Mouse (Mus musculus): Measurements from ENCODE around the gene Teddm1b. TPM values are rescaled to one million over a fixed set of nuclear protein-coding genes. Genes with fewer than 3 reads are reported as not detected.

The Teddm1b gene
- polyA plus RNA-seq, 1 experiment from 2014 or later, result 0.31 TPM

DNA sequence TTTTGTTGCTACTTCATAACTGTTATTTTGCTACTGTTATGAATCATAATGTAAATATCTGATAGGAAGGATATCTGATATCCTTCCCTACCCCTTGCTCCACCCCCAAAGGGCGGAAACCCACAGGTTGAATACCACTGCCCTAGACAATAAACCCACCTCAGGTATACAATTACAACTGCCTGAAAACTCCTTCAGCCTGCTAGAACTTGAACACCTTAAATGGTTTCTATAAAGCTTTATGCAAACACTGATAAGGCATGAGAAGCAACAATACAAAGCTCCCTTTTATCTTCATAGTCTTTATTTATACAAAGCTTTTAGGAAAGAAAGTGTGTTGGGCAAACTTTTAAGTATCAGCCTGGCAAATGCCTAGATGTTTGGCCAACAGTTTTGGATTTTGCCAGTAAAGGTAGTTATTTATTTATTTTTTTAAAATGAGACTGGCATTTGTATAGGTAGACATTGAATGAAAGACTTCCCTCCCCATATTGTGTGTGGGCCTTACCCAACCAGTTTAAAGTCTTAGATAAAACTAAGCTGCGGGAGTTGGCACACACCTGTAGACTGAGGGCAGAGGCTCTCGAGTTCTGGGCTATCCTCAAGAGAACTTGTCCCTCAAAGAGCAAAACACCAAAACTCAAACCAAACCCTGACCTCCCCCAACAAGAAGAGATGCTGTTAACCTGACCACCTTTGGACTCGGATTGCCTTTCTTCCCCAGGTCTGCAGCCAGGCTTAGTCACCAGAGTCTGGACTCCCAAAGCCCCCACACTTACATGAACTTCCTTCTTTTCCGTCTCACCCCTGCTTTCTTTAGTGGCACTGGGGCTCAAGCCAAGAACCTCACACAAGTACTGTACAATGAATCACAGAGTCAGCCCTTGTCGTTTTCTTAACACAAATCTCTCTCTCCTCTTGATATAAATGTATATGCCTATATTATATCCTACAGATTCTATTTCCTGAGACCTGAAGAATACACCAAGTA, 50.5 kb downstream of the Teddm1b start:
- no peak for ATAC-seq (ENCODE audit: low FRiP score)
- DNase-seq (ENCODE audit: low spot score), result no peak
- Histone ChIP-seq H3K4me2 (replicated peaks; ENCODE audit: low read depth, low read length) (no peak overlapping the region), H3K36me3 (ENCODE audit: control insufficient read depth, insufficient read depth, low read length) (no peaks in the 10 kb centered on the region), H3K27ac (ENCODE audit: low read depth, low read length) (no peak overlapping the region), H3K9me3 (ENCODE audit: control insufficient read depth, low read length) (no peaks in the 10 kb centered on the region), H3K4me3 (ENCODE audit: low read depth, low read length) (no peak overlapping the region), H3K27me3 (ENCODE audit: control insufficient read depth, insufficient read depth, low read length) (no peaks in the 10 kb centered on the region), H3K9ac (ENCODE audit: low read depth, low read length) (no peak overlapping the region), H3K4me1 (replicated peaks; ENCODE audit: control insufficient read depth, insufficient read depth, low read length) (no peaks in the 10 kb centered on the region)
- WGBS, result 89% methylated on average over 6 of the region's 6 CpGs

Other genes with a start within 250 kb of the Teddm1b start
- 5.8 and 7.9 TPM in 2 replicates for gene Rgs8, start 221.3 kb upstream of the Teddm1b start, polyA plus RNA-seq (2014; fragmentation: Nextera tagmentation; extraction: Ambion mirVana)
- gene Rgs16, start 134.0 kb upstream of the Teddm1b start, polyA plus RNA-seq (2014; fragmentation: Nextera tagmentation; extraction: Ambion mirVana), result 7.8 and 11.0 TPM in 2 replicates
- 31.4 and 40.3 TPM in 2 replicates for gene Rnasel, start 124.9 kb upstream of the Teddm1b start, polyA plus RNA-seq (2014; fragmentation: Nextera tagmentation; extraction: Ambion mirVana)
- gene Rgsl1, start 30.2 kb upstream of the Teddm1b start, polyA plus RNA-seq (2014; fragmentation: Nextera tagmentation; extraction: Ambion mirVana), result 0.08 TPM in 1 of 2 replicates, not detected in the other
- gene Teddm1a, start 17.4 kb downstream of the Teddm1b start, polyA plus RNA-seq (2014; fragmentation: Nextera tagmentation; extraction: Ambion mirVana), result 0.15 TPM in 1 of 2 replicates, not detected in the other
- gene Glul, start 25.6 kb downstream of the Teddm1b start, polyA plus RNA-seq (2014; fragmentation: Nextera tagmentation; extraction: Ambion mirVana), result 130 and 143 TPM in 2 replicates
- 0.49 and 0.51 TPM in 2 replicates for gene Teddm2, start 25.9 kb downstream of the Teddm1b start, polyA plus RNA-seq (2014; fragmentation: Nextera tagmentation; extraction: Ambion mirVana)